ENCODE assay signal across 7 mouse cellular contexts in genomic region chr9:21248326-21248725, GRCm38 (mm10). TPM values are rescaled to one million over a fixed set of nuclear protein-coding genes. Genes with fewer than 3 reads are reported as not detected.
DNase-seq lines count a peak whose midpoint lies in the region; ATAC-seq lines count a peak whose summit lies in the region.

TSS of gene S1pr5 (minus strand) at chr9:21248443.

- H3K4me1 ChIP-seq in embryonic facial prominence, embryonic 14.5 days (ENCODE audit: control insufficient read depth, insufficient read depth, low read length) = peaks cover 13% of the 10 kb centered on the region
- peaks cover 27% of the 10 kb centered on the region for H3K4me1 ChIP-seq in hindbrain, embryonic 15.5 days (replicated peaks)
- H3K4me1 ChIP-seq in limb, embryonic 12.5 days (replicated peaks) = peaks cover 36% of the 10 kb centered on the region
- peaks cover 7% of the 10 kb centered on the region; the same call in 1 of the 2 replicates for H3K4me1 ChIP-seq in midbrain, embryonic 11.5 days (ENCODE audit: control insufficient read depth, insufficient read depth, low read length)

- H3K4me2 ChIP-seq in embryonic facial prominence, embryonic 14.5 days (ENCODE audit: low read depth, low read length) = peak within 1 kb of the TSS; percentile 48
- H3K4me2 ChIP-seq in hindbrain, embryonic 15.5 days = peak within 1 kb of the TSS; percentile 30
- peak within 1 kb of the TSS; percentile 51 for H3K4me2 ChIP-seq in limb, embryonic 12.5 days
- peak within 1 kb of the TSS; percentile 17; the same call in 1 of the 2 replicates for H3K4me2 ChIP-seq in midbrain, embryonic 11.5 days

- DNase-seq in ovary, postnatal 36 days (ENCODE audit: low spot score) = peak; percentile 46
- DNase-seq in ovary, postnatal 10 days (ENCODE audit: low spot score) = no peak
- no peak for DNase-seq in embryonic facial prominence, embryonic 14.5 days (ENCODE audit: low spot score)
- DNase-seq in midbrain, embryonic 11.5 days (ENCODE audit: low spot score, missing footprints) = no peak
- no peak for DNase-seq in right cerebral cortex, postnatal 36 days (ENCODE audit: low spot score in 2 of 2)

- no peak for ATAC-seq in embryonic facial prominence, embryonic 14.5 days (ENCODE audit: low read depth)
- no peak for ATAC-seq in hindbrain, embryonic 15.5 days (ENCODE audit: low FRiP score, low read depth)
- ATAC-seq in limb, embryonic 12.5 days (ENCODE audit: insufficient number of reproducible peaks, insufficient read depth, low FRiP score, low TSS enrichment, low read depth) = no peak
- ATAC-seq in midbrain, embryonic 11.5 days (ENCODE audit: low FRiP score) = no peak

- H3K9me3 ChIP-seq in embryonic facial prominence, embryonic 14.5 days (ENCODE audit: control insufficient read depth, low read length) = no peaks in the 10 kb centered on the region
- H3K9me3 ChIP-seq in hindbrain, embryonic 15.5 days = no peaks in the 10 kb centered on the region
- H3K9me3 ChIP-seq in limb, embryonic 12.5 days = no peaks in the 10 kb centered on the region
- H3K9me3 ChIP-seq in midbrain, embryonic 11.5 days (ENCODE audit: control insufficient read depth, low read length) = no peaks in the 10 kb centered on the region

- WGBS in embryonic facial prominence, embryonic 14.5 days = 2% methylated on average over 18 of the region's 30 CpGs
- under 1% methylated on average over 30 of the region's 30 CpGs for whole genome bisulfite sequencing in hindbrain, embryonic 15.5 days
- WGBS in limb, embryonic 12.5 days = under 1% methylated on average over 30 of the region's 30 CpGs
- WGBS in midbrain, embryonic 11.5 days = 3% methylated on average over 22 of the region's 30 CpGs

- H3K4me3 ChIP-seq in embryonic facial prominence, embryonic 14.5 days (ENCODE audit: low read depth, low read length) = peak within 1 kb of the TSS; percentile 28
- peak within 1 kb of the TSS; percentile 19 for H3K4me3 ChIP-seq in hindbrain, embryonic 15.5 days
- peak within 1 kb of the TSS; percentile 29 for H3K4me3 ChIP-seq in limb, embryonic 12.5 days (replicated peaks)
- no peak within 1 kb of the TSS for H3K4me3 ChIP-seq in midbrain, embryonic 11.5 days (ENCODE audit: low read depth, low read length)

- no peaks in the 10 kb centered on the region for H3K36me3 ChIP-seq in embryonic facial prominence, embryonic 14.5 days (ENCODE audit: control insufficient read depth, insufficient read depth, low read length)
- H3K36me3 ChIP-seq in hindbrain, embryonic 15.5 days = no peaks in the 10 kb centered on the region
- H3K36me3 ChIP-seq in limb, embryonic 12.5 days = no peaks in the 10 kb centered on the region
- H3K36me3 ChIP-seq in midbrain, embryonic 11.5 days (ENCODE audit: control insufficient read depth, insufficient read depth, low read length) = no peaks in the 10 kb centered on the region

- H3K9ac ChIP-seq in embryonic facial prominence, embryonic 14.5 days (ENCODE audit: low read depth, low read length) = 0 out of 2 replicates have a peak within 1 kb of the TSS, but pooled peaks have one; percentile 20
- no peak within 1 kb of the TSS for H3K9ac ChIP-seq in hindbrain, embryonic 15.5 days
- H3K9ac ChIP-seq in limb, embryonic 12.5 days (replicated peaks) = no peak within 1 kb of the TSS
- no peak within 1 kb of the TSS for H3K9ac ChIP-seq in midbrain, embryonic 11.5 days (ENCODE audit: low read length)

- H3K27ac ChIP-seq in embryonic facial prominence, embryonic 14.5 days (replicated peaks; ENCODE audit: low read depth, low read length) = no peak within 1 kb of the TSS
- no peak within 1 kb of the TSS for H3K27ac ChIP-seq in hindbrain, embryonic 15.5 days (replicated peaks)
- H3K27ac ChIP-seq in limb, embryonic 12.5 days = no peak within 1 kb of the TSS
- H3K27ac ChIP-seq in midbrain, embryonic 11.5 days (ENCODE audit: low read depth, low read length) = no peak within 1 kb of the TSS

- peaks cover 75% of the 10 kb centered on the region for H3K27me3 ChIP-seq in embryonic facial prominence, embryonic 14.5 days (replicated peaks; ENCODE audit: control insufficient read depth, insufficient read depth, low read length)
- peaks cover 74% of the 10 kb centered on the region for H3K27me3 ChIP-seq in hindbrain, embryonic 15.5 days
- H3K27me3 ChIP-seq in limb, embryonic 12.5 days = peaks cover 95% of the 10 kb centered on the region
- peaks cover 73% of the 10 kb centered on the region for H3K27me3 ChIP-seq in midbrain, embryonic 11.5 days (ENCODE audit: control insufficient read depth, insufficient read depth, low read length)

RNA-seq across cellular contexts. Expression of gene S1pr5, which starts in this region (rescaled TPM):
- polyA plus RNA-seq in embryonic facial prominence, embryonic 14.5 days (2014; fragmentation: Nextera tagmentation; extraction: Ambion mirVana) = 0.96 and 1.3 TPM in 2 replicates
- 4.1 and 4.6 TPM in 2 replicates for polyA plus RNA-seq in hindbrain, embryonic 15.5 days (2015; fragmentation: Nextera tagmentation; extraction: Ambion mirVana)
- polyA plus RNA-seq in limb, embryonic 12.5 days (2016; fragmentation: Nextera tagmentation; extraction: Ambion mirVana) = 0.31 and 0.63 TPM in 2 replicates
- polyA plus RNA-seq in midbrain, embryonic 11.5 days (2014; fragmentation: Nextera tagmentation; extraction: Ambion mirVana) = 0.19 and 0.21 TPM in 2 replicates
